Mouse (Mus musculus) liver, embryonic 15.5 days (tissue): ENCODE data around the gene Mbd3. TPM values are rescaled to one million over a fixed set of nuclear protein-coding genes. Genes with fewer than 3 reads are reported as not detected.

ENCODE experiments used
- ATAC-seq: fragments of 200-750 bp; cut with Nextera tagmentation; 2 replicates; pipeline ENCODE4 v1.8.0; 2017; ENCODE audit warnings: moderate number of reproducible peaks, mild to moderate bottlenecking, moderate library complexity; ENCODE audit not compliant: insufficient read depth
- H3K27ac ChIP-seq: fragments of 300-500 bp; sonication (generic); replicated peaks from 2 replicates; pipeline ENCODE4 v1.5.1; 2015; ENCODE audit warnings: mild to moderate bottlenecking, inconsistent platforms
- H3K27me3 ChIP-seq: fragments of 300-500 bp; sonication (generic); 2 replicates; pipeline ENCODE4 v1.6.1; 2015; ENCODE audit warnings: mild to moderate bottlenecking, inconsistent platforms
- H3K36me3 ChIP-seq: fragments of 300-500 bp; sonication (generic); replicated peaks from 2 replicates; pipeline ENCODE4 v1.6.1; 2015; ENCODE audit warnings: moderate library complexity, mild to moderate bottlenecking, inconsistent platforms
- H3K4me1 ChIP-seq: fragments of 300-500 bp; sonication (generic); replicated peaks from 2 replicates; pipeline ENCODE4 v1.6.1; 2015; ENCODE audit warnings: inconsistent platforms
- H3K4me2 ChIP-seq: fragments of 300-500 bp; sonication (generic); 2 replicates; pipeline ENCODE4 v1.6.1; 2015; ENCODE audit warnings: moderate library complexity, mild to moderate bottlenecking, inconsistent platforms
- H3K4me3 ChIP-seq: fragments of 300-500 bp; sonication (generic); replicated peaks from 2 replicates; pipeline ENCODE4 v1.5.1; 2015; ENCODE audit warnings: mild to moderate bottlenecking, inconsistent platforms
- H3K9ac ChIP-seq: fragments of 300-500 bp; sonication (generic); 2 replicates; pipeline ENCODE4 v1.6.1; 2015; ENCODE audit warnings: moderate library complexity, mild to moderate bottlenecking, inconsistent platforms
- H3K9me3 ChIP-seq: fragments of 300-500 bp; sonication (generic); replicated peaks from 2 replicates; pipeline ENCODE4 v1.6.1; 2016; ENCODE audit warnings: inconsistent platforms
- WGBS: fragments of 180-500 bp; shearing (Covaris S2); methylation state at CpG from one replicate; pipeline ENCODE4 v1.1.7; 2015; ENCODE audit warnings: mixed read lengths; ENCODE audit not compliant: insufficient replicate concordance; 5-methylcytosine and 5-hydroxymethylcytosine counted together
- polyA plus RNA-seq: library from polyadenylated mRNA; unstranded; fragments of >200 nt; fragmentation: Nextera tagmentation; extraction: Ambion mirVana; gene quantifications from 2 replicates; pipeline ENCODE4 v1.2.1, GENCODE M21; 2015

Gene Mbd3
- 63.2 and 74.5 TPM in 2 replicates for polyA plus RNA-seq

- peak within 1 kb of the TSS; percentile 99 for H3K27ac ChIP-seq
- under 1% methylated on average over 82 of the region's 82 CpGs for WGBS
- peak; percentile 94 for ATAC-seq
- no peaks in the 10 kb centered on the region for H3K27me3 ChIP-seq
- H3K4me2 ChIP-seq = peak within 1 kb of the TSS; percentile 99
- H3K36me3 ChIP-seq = peaks cover 57% of the 10 kb centered on the region
- peak within 1 kb of the TSS; percentile 93 for H3K9ac ChIP-seq
- peak within 1 kb of the TSS; percentile 91 for H3K4me3 ChIP-seq
- peaks cover 57% of the 10 kb centered on the region for H3K4me1 ChIP-seq
- H3K9me3 ChIP-seq = 0 out of 2 replicates have a peak, but pooled peaks cover 2% of the 10 kb centered on the region
Measured at GRCm38 (mm10) chr10:80399191-80399972, at the start of gene Mbd3. Gene Mbd3, minus strand, starts transcription at chr10:80399550.

GRCm38 (mm10) chr10:80445898-80446601, 46.7 kb upstream of the Mbd3 start:
- peak; percentile 52 for ATAC-seq
- no peak overlapping the region for H3K4me3 ChIP-seq
- H3K4me1 ChIP-seq = peaks cover 48% of the 10 kb centered on the region
- H3K36me3 ChIP-seq = no peaks in the 10 kb centered on the region
- WGBS = 8% methylated on average over 26 of the region's 26 CpGs
- H3K9me3 ChIP-seq = no peaks in the 10 kb centered on the region
- H3K4me2 ChIP-seq = peak overlapping the region; percentile 36; the same call in 1 of the 2 replicates
- no peak overlapping the region for H3K9ac ChIP-seq
- H3K27me3 ChIP-seq = peaks cover 30% of the 10 kb centered on the region
- no peak overlapping the region for H3K27ac ChIP-seq

DNA sequence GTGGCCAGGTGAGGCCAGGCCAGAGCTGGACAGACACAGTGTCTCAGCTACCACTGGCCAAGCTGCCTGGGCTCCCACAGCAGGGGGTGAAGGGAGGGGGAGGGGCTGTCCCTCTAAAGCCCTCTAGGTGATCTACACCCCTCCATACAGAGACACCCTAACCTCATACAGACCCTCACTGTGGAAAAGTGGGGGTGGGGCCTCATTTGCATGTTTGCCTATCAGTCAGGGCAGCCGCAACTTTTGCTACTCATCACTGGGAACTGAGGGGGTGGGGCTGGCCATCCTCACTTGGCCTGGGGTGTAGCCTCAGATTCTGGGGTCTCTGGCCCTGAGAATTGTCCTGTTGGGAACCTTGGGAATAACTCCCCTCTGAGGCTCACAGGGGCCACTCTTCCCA, 45.7 kb upstream of the Mbd3 start:
- no peak for ATAC-seq
- no peaks in the 10 kb centered on the region for H3K36me3 ChIP-seq
- H3K27ac ChIP-seq = no peak overlapping the region
- no peak overlapping the region for H3K4me2 ChIP-seq
- H3K9me3 ChIP-seq = no peaks in the 10 kb centered on the region
- peaks cover 23% of the 10 kb centered on the region for H3K27me3 ChIP-seq
- peaks cover 40% of the 10 kb centered on the region for H3K4me1 ChIP-seq
- 39% methylated on average over 1 of the region's 1 CpGs for WGBS
- H3K4me3 ChIP-seq = no peak overlapping the region
- no peak overlapping the region for H3K9ac ChIP-seq

DNA sequence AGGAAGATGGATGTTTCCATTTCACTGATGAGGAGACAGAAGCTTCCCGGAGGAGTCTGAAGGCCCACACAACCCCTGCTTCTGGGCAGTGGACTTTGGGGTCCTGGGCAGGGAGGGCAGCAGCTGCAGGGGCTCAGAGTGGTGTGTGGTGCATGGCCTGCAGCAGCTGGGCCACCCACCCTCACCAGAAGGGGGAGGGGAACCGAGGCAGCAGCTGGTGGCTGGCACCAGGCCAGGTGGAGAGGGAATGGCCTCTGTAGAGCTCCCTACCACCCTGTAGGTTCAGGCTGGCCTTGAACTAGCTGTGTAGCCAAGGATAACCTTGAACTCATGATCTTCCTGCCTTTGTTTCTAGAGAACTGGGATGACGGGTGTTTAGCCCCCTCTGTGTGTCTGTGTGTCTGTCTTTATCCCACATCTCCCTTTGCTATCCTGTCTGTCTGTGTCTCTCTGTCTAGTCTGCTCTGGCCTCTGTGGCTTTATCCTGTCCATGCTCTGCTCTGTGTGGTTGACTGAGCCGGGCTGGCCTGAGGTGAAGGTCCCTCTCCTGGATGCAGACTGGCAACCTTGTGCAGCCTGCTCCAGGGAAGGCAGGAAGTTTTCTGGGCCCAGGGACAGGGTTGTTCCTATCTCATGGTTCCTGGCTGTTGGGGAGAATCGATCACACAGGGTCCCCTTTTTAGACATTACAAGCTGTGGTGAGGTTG, 45.1 kb upstream of the Mbd3 start:
- Histone ChIP-seq H3K4me3 (no peak overlapping the region), H3K36me3 (no peaks in the 10 kb centered on the region), H3K9me3 (no peaks in the 10 kb centered on the region), H3K4me1 (peaks cover 38% of the 10 kb centered on the region), H3K27ac (no peak overlapping the region), H3K9ac (no peak overlapping the region), H3K27me3 (peaks cover 22% of the 10 kb centered on the region), H3K4me2 (no peak overlapping the region)
- ATAC-seq = no peak
- WGBS = 37% methylated on average over 5 of the region's 5 CpGs

GRCm38 (mm10) chr10:80443575-80444278, 44.4 kb upstream of the Mbd3 start:
- Histone ChIP-seq H3K4me2 (no peak overlapping the region), H3K4me1 (peaks cover 36% of the 10 kb centered on the region), H3K36me3 (no peaks in the 10 kb centered on the region), H3K4me3 (no peak overlapping the region), H3K9me3 (no peaks in the 10 kb centered on the region), H3K27me3 (peaks cover 15% of the 10 kb centered on the region), H3K27ac (no peak overlapping the region), H3K9ac (no peak overlapping the region)
- WGBS = 60% methylated on average over 8 of the region's 8 CpGs
- no peak for ATAC-seq

GRCm38 (mm10) chr10:80442989-80443388, 43.6 kb upstream of the Mbd3 start:
- Histone ChIP-seq H3K4me1 (peaks cover 33% of the 10 kb centered on the region), H3K9me3 (no peaks in the 10 kb centered on the region), H3K27me3 (peaks cover 7% of the 10 kb centered on the region), H3K4me2 (no peak overlapping the region), H3K27ac (0 out of 2 replicates have a peak overlapping the region, but pooled peaks have one; percentile 29), H3K36me3 (no peaks in the 10 kb centered on the region), H3K4me3 (no peak overlapping the region), H3K9ac (no peak overlapping the region)
- no peak for ATAC-seq
- 37% methylated on average over 2 of the region's 2 CpGs for WGBS

DNA sequence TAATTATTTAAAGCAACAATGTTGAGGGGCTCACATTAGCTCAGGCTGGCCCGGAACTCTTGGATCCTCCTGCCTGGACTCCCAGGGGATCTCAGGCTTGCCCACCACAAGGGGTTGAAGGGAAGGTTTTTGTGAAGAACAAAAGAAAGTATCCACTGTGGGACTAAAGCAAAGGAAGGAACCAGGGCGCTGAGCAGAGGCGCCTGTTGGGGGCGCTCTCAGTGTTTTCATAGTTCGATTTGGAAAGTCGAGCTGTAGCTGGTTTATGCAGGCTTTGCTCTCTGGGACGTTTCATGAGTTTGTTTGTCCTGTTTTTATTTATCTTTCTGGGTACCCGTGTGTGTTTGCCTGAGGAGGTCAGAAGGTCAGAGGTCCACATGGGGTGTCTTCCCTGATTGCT, 42.2 kb upstream of the Mbd3 start:
- no peak overlapping the region for H3K4me3 ChIP-seq
- H3K4me2 ChIP-seq = no peak overlapping the region
- no peaks in the 10 kb centered on the region for H3K36me3 ChIP-seq
- no peak for ATAC-seq
- no peaks in the 10 kb centered on the region for H3K9me3 ChIP-seq
- no peaks in the 10 kb centered on the region; the same call in 1 of the 2 replicates for H3K27me3 ChIP-seq
- H3K27ac ChIP-seq = no peak overlapping the region
- H3K4me1 ChIP-seq = peaks cover 37% of the 10 kb centered on the region
- WGBS = 52% methylated on average over 8 of the region's 8 CpGs
- H3K9ac ChIP-seq = no peak overlapping the region

DNA sequence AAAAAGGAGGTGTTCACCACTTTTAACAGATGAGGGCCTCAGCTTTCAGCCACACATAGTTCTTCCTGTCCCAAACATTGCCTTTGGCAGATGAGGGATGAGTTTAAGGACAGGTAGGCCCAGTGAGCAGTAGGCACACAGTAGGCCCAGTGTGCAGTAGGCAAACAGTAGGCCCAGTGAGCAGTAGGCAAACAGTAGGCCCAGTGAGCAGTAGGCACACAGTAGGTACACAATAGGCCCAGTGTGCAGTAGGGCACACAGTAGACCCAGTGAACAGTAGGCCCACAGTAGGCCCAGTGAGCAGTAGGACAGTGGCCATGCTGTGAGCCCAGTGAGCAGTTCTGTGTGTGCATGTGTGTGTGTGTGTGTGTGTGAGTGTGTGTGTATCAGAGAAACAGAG, 40.7 kb upstream of the Mbd3 start:
- H3K4me1 ChIP-seq = peaks cover 40% of the 10 kb centered on the region
- no peak for ATAC-seq

DNA sequence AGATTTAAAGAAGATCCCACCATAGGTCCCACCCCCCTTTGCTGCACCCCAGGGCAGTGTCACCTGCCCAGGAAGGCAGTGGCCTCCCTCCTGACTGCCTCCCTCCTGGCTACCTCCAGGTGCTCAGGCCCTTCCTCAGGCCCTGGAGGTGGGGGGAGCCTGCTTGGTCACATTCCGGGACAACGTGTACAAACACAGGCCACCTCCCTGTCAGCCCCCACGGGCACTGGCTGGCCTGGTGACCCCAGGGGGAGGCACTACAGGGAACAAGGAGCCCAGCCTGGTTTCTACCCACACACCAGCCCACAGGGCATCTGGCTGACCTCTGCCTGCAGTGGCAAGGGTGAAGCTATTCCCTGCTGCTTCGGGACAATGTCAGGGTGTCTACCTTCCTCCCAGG, 38.6 kb upstream of the Mbd3 start:
- H3K36me3 ChIP-seq = no peaks in the 10 kb centered on the region
- ATAC-seq = no peak
- no peak overlapping the region for H3K9ac ChIP-seq
- no peaks in the 10 kb centered on the region for H3K9me3 ChIP-seq
- H3K4me1 ChIP-seq = peaks cover 39% of the 10 kb centered on the region
- no peak overlapping the region for H3K4me3 ChIP-seq
- H3K4me2 ChIP-seq = no peak overlapping the region
- WGBS = 67% methylated on average over 4 of the region's 4 CpGs
- no peak overlapping the region for H3K27ac ChIP-seq
- H3K27me3 ChIP-seq = no peaks in the 10 kb centered on the region; the same call in 1 of the 2 replicates

More for the DNA sequence above, 40.7 kb upstream of the Mbd3 start:
- H3K27me3 ChIP-seq = no peaks in the 10 kb centered on the region; the same call in 1 of the 2 replicates
- no peak overlapping the region for H3K27ac ChIP-seq
- H3K9ac ChIP-seq = no peak overlapping the region
- no peaks in the 10 kb centered on the region for H3K36me3 ChIP-seq
- H3K4me2 ChIP-seq = no peak overlapping the region
- no peak overlapping the region for H3K4me3 ChIP-seq
- H3K9me3 ChIP-seq = no peaks in the 10 kb centered on the region

- Histone ChIP-seq H3K27ac (peak overlapping the region; percentile 98), H3K4me3 (peak overlapping the region; percentile 1; the same call in 1 of the 2 replicates), H3K4me1 (peaks cover 54% of the 10 kb centered on the region), H3K9me3 (no peaks in the 10 kb centered on the region), H3K9ac (peak overlapping the region; percentile 22; the same call in 1 of the 2 replicates), H3K4me2 (peak overlapping the region; percentile 84), H3K27me3 (no peaks in the 10 kb centered on the region; the same call in 1 of the 2 replicates), H3K36me3 (peaks cover under 1% of the 10 kb centered on the region; the same call in 1 of the 2 replicates)
- WGBS = 17% methylated on average over 9 of the region's 9 CpGs
- no peak for ATAC-seq
Measured at GRCm38 (mm10) chr10:80436276-80436675, 36.9 kb upstream of the Mbd3 start.
